Mouse (Mus musculus): ENCODE data around the gene Spon1.

DNA sequence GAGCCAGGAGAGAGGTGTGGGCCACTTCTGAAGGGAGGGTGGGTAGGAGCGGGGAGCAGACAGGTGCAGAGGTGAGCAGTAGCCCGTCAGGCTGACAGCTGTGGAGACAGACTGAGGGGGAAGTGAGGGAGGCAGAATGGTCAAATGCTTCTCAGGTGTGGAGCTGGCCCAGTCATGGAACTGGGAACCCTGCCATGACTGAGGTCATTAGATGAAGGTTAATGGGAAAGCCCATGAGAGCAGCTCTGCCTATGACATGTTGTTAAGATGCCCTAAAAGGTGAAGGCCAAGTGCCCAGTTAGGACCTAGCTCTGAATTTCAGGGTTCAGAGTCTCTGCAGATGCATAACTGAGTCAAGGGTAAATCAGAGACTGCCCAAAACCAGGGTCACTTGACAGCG, 253.1 kb downstream of the Spon1 start:
- TF ChIP-seq CTCF (IDR thresholded peaks at IDR 0.05; ENCODE audit: low read depth): no peak
- no peak for TF ChIP-seq EP300 (optimal IDR thresholded peaks at IDR 0.05)
